In the genomic region with DNA sequence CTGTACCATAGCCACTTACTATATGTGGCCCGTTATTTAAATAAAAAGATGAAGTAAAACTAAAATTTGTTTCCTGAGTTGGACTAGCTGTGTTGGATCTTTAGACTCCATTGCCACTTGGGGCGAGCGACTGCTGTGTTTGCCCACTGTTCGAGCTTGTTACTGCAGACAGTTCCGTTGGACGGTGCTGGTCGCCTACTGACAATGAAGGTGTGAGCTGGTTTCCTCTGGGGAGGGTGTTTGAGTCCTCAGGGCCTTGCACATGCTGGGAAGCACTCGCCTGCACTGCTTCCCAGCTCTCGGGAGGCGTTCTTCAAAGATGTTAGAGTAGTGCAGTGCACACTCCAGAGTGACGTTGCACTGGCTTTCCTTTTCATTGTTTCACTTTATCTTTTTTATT, we compare ENCODE assay signal across 8 mouse cellular contexts. TPM values are rescaled to one million over a fixed set of nuclear protein-coding genes. Genes with fewer than 3 reads are reported as not detected.
DNase-seq lines count a peak whose midpoint lies in the region; ATAC-seq and TF ChIP-seq lines count a peak whose summit lies in the region.

No protein-coding gene starts in this region.

- no peaks in the 10 kb centered on the region for H3K9me3 ChIP-seq in forebrain, postnatal 0 days (ENCODE audit: low read length)
- H3K9me3 ChIP-seq in forebrain, embryonic 15.5 days: no peaks in the 10 kb centered on the region
- no peaks in the 10 kb centered on the region for H3K9me3 ChIP-seq in intestine, postnatal 0 days (ENCODE audit: control insufficient read depth)
- H3K9me3 ChIP-seq in midbrain, embryonic 15.5 days: no peaks in the 10 kb centered on the region

- H3K27ac ChIP-seq in forebrain, postnatal 0 days (ENCODE audit: low read depth, low read length): no peak overlapping the region
- no peak overlapping the region for H3K27ac ChIP-seq in forebrain, embryonic 15.5 days (replicated peaks)
- no peak overlapping the region for H3K27ac ChIP-seq in thymus, adult 2 months (ENCODE audit: control insufficient read depth, insufficient read depth, low read length)
- H3K27ac ChIP-seq in intestine, postnatal 0 days (ENCODE audit: low read depth, low read length): peak overlapping the region; percentile 63
- H3K27ac ChIP-seq in midbrain, embryonic 15.5 days: no peak overlapping the region

- H3K36me3 ChIP-seq in forebrain, postnatal 0 days (ENCODE audit: insufficient read depth): no peaks in the 10 kb centered on the region
- H3K36me3 ChIP-seq in forebrain, embryonic 15.5 days: no peaks in the 10 kb centered on the region
- H3K36me3 ChIP-seq in thymus, adult 2 months (ENCODE audit: control insufficient read depth, insufficient read depth, low read length): no peaks in the 10 kb centered on the region
- H3K36me3 ChIP-seq in intestine, postnatal 0 days (ENCODE audit: control insufficient read depth, insufficient read depth): no peaks in the 10 kb centered on the region
- no peaks in the 10 kb centered on the region for H3K36me3 ChIP-seq in midbrain, embryonic 15.5 days (replicated peaks)

- no peak for TF ChIP-seq CTCF in forebrain, postnatal 0 days (IDR thresholded peaks at IDR 0.05; ENCODE audit: low read depth)
- no peak for TF ChIP-seq CTCF in thymus, adult 2 months (IDR thresholded peaks at IDR 0.05; ENCODE audit: borderline replicate concordance, control insufficient read depth, extremely low read depth, insufficient read depth, low read length, poor library complexity)
- TF ChIP-seq CTCF in intestine, postnatal 0 days (IDR thresholded peaks at IDR 0.05; ENCODE audit: low read depth): no peak

- no peak for DNase-seq in forebrain, postnatal 0 days
- DNase-seq in thymus, adult 2 months: peak; percentile 21
- DNase-seq in thymus, adult 18-20 months: no peak
- DNase-seq in gastrocnemius, postnatal 4 days (ENCODE audit: low spot score in 2 of 2): no peak
- DNase-seq in layer of hippocampus, adult 11-12 months (ENCODE audit: low spot score): no peak

- no peak for ATAC-seq in forebrain, postnatal 0 days
- ATAC-seq in forebrain, embryonic 15.5 days (replicated peaks): no peak
- ATAC-seq in intestine, postnatal 0 days: no peak
- ATAC-seq in midbrain, embryonic 15.5 days (replicated peaks): no peak

- H3K4me2 ChIP-seq in forebrain, postnatal 0 days (ENCODE audit: low read depth): peak overlapping the region; percentile 67
- no peak overlapping the region for H3K4me2 ChIP-seq in forebrain, embryonic 15.5 days (replicated peaks)
- H3K4me2 ChIP-seq in intestine, postnatal 0 days (replicated peaks; ENCODE audit: low read depth): peak overlapping the region; percentile 67
- H3K4me2 ChIP-seq in midbrain, embryonic 15.5 days: peak overlapping the region; percentile 77; the same call in 1 of the 2 replicates

- H3K9ac ChIP-seq in forebrain, postnatal 0 days: no peak overlapping the region
- H3K9ac ChIP-seq in forebrain, embryonic 15.5 days (replicated peaks): no peak overlapping the region
- H3K9ac ChIP-seq in intestine, postnatal 0 days (ENCODE audit: low read depth, low read length): peak overlapping the region; percentile 28; the same call in 1 of the 2 replicates
- no peak overlapping the region for H3K9ac ChIP-seq in midbrain, embryonic 15.5 days

- no peaks in the 10 kb centered on the region for H3K27me3 ChIP-seq in forebrain, postnatal 0 days (ENCODE audit: insufficient read depth, low read length)
- H3K27me3 ChIP-seq in forebrain, embryonic 15.5 days: no peaks in the 10 kb centered on the region
- no peaks in the 10 kb centered on the region for H3K27me3 ChIP-seq in thymus, adult 2 months (ENCODE audit: control insufficient read depth, insufficient read depth, low read length)
- no peaks in the 10 kb centered on the region for H3K27me3 ChIP-seq in intestine, postnatal 0 days (replicated peaks; ENCODE audit: control insufficient read depth, insufficient read depth, low read length)
- H3K27me3 ChIP-seq in midbrain, embryonic 15.5 days (replicated peaks): no peaks in the 10 kb centered on the region

- H3K4me1 ChIP-seq in forebrain, postnatal 0 days (ENCODE audit: insufficient read depth): peaks cover 21% of the 10 kb centered on the region
- H3K4me1 ChIP-seq in forebrain, embryonic 15.5 days: peaks cover 38% of the 10 kb centered on the region
- peaks cover 25% of the 10 kb centered on the region for H3K4me1 ChIP-seq in thymus, adult 2 months (replicated peaks; ENCODE audit: control insufficient read depth, insufficient read depth, low read length)
- peaks cover 18% of the 10 kb centered on the region for H3K4me1 ChIP-seq in intestine, postnatal 0 days (replicated peaks; ENCODE audit: control insufficient read depth, insufficient read depth, low read length)
- peaks cover 43% of the 10 kb centered on the region for H3K4me1 ChIP-seq in midbrain, embryonic 15.5 days

- 50% methylated on average over 11 of the region's 11 CpGs for WGBS in forebrain, postnatal 0 days
- WGBS in forebrain, embryonic 15.5 days: 58% methylated on average over 11 of the region's 11 CpGs
- 14% methylated on average over 11 of the region's 11 CpGs for whole genome bisulfite sequencing in thymus, adult 2 months
- WGBS in intestine, postnatal 0 days: 15% methylated on average over 11 of the region's 11 CpGs
- WGBS in midbrain, embryonic 15.5 days: 64% methylated on average over 11 of the region's 11 CpGs

- TF ChIP-seq POLR2A in thymus, adult 2 months (IDR thresholded peaks at IDR 0.05; ENCODE audit: control insufficient read depth, extremely low read depth, insufficient read depth, low read length, poor library complexity): no peak

- peak overlapping the region; percentile 12 for H3K4me3 ChIP-seq in forebrain, postnatal 0 days (ENCODE audit: low read depth, low read length)
- H3K4me3 ChIP-seq in forebrain, embryonic 15.5 days: no peak overlapping the region
- peak overlapping the region; percentile 14 for H3K4me3 ChIP-seq in thymus, adult 2 months (ENCODE audit: control insufficient read depth, insufficient read depth, low read length)
- H3K4me3 ChIP-seq in intestine, postnatal 0 days (ENCODE audit: low read depth, low read length): peak overlapping the region; percentile 100
- no peak overlapping the region for H3K4me3 ChIP-seq in midbrain, embryonic 15.5 days

RNA-seq across cellular contexts. Expression of a gene that starts 3.7 kb away (rescaled TPM):
- total RNA-seq in forebrain, postnatal 0 days (2014; rRNA removed): 241 and 268 TPM in 2 replicates
- polyA plus RNA-seq in forebrain, postnatal 0 days (2015; fragmentation: Nextera tagmentation; extraction: Ambion mirVana): 541 and 596 TPM in 2 replicates
- polyA plus RNA-seq in forebrain, embryonic 15.5 days (2015; fragmentation: Nextera tagmentation; extraction: Ambion mirVana): 403 and 418 TPM in 2 replicates
- polyA plus RNA-seq in thymus, adult 2 months (2012; rRNA removed): 263 and 279 TPM in 2 replicates
- polyA plus RNA-seq in intestine, postnatal 0 days (2015; fragmentation: Nextera tagmentation; extraction: Ambion mirVana): 528 and 529 TPM in 2 replicates
- polyA plus RNA-seq in midbrain, embryonic 15.5 days (2015; fragmentation: Nextera tagmentation; extraction: Ambion mirVana): 396 and 398 TPM in 2 replicates
- total RNA-seq in gastrocnemius, postnatal 4 days (2021): 100 to 1,000 TPM; 140 to 145 TPM

RNA-seq across cellular contexts. Expression of a gene that starts 38.7 kb away (rescaled TPM):
- total RNA-seq in forebrain, postnatal 0 days (2014; rRNA removed): not detected in 2 replicates
- 0.21 TPM in 1 of 2 replicates, not detected in the other for polyA plus RNA-seq in forebrain, postnatal 0 days (2015; fragmentation: Nextera tagmentation; extraction: Ambion mirVana)
- polyA plus RNA-seq in forebrain, embryonic 15.5 days (2015; fragmentation: Nextera tagmentation; extraction: Ambion mirVana): 0.34 TPM in 1 of 2 replicates, not detected in the other
- polyA plus RNA-seq in thymus, adult 2 months (2012; rRNA removed): 0.40 and 1.3 TPM in 2 replicates
- polyA plus RNA-seq in intestine, postnatal 0 days (2015; fragmentation: Nextera tagmentation; extraction: Ambion mirVana): 0.78 and 0.93 TPM in 2 replicates
- polyA plus RNA-seq in midbrain, embryonic 15.5 days (2015; fragmentation: Nextera tagmentation; extraction: Ambion mirVana): 0.15 and 0.17 TPM in 2 replicates
- total RNA-seq in gastrocnemius, postnatal 4 days (2021): not detected

RNA-seq across cellular contexts. Expression of a gene that starts 44.9 kb away (rescaled TPM):
- total RNA-seq in forebrain, postnatal 0 days (2014; rRNA removed): 160 and 179 TPM in 2 replicates
- 211 and 215 TPM in 2 replicates for polyA plus RNA-seq in forebrain, postnatal 0 days (2015; fragmentation: Nextera tagmentation; extraction: Ambion mirVana)
- polyA plus RNA-seq in forebrain, embryonic 15.5 days (2015; fragmentation: Nextera tagmentation; extraction: Ambion mirVana): 211 and 214 TPM in 2 replicates
- polyA plus RNA-seq in thymus, adult 2 months (2012; rRNA removed): 183 and 201 TPM in 2 replicates
- polyA plus RNA-seq in intestine, postnatal 0 days (2015; fragmentation: Nextera tagmentation; extraction: Ambion mirVana): 130 and 136 TPM in 2 replicates
- polyA plus RNA-seq in midbrain, embryonic 15.5 days (2015; fragmentation: Nextera tagmentation; extraction: Ambion mirVana): 217 and 229 TPM in 2 replicates
- 100 to 1,000 TPM; 113 to 117 TPM for total RNA-seq in gastrocnemius, postnatal 4 days (2021)

RNA-seq across cellular contexts. Expression of a gene that starts 45.1 kb away (rescaled TPM):
- total RNA-seq in forebrain, postnatal 0 days (2014; rRNA removed): 57.5 and 64.5 TPM in 2 replicates
- 112 and 128 TPM in 2 replicates for polyA plus RNA-seq in forebrain, postnatal 0 days (2015; fragmentation: Nextera tagmentation; extraction: Ambion mirVana)
- 99.2 and 104 TPM in 2 replicates for polyA plus RNA-seq in forebrain, embryonic 15.5 days (2015; fragmentation: Nextera tagmentation; extraction: Ambion mirVana)
- polyA plus RNA-seq in thymus, adult 2 months (2012; rRNA removed): 41.1 and 50.1 TPM in 2 replicates
- 103 and 107 TPM in 2 replicates for polyA plus RNA-seq in intestine, postnatal 0 days (2015; fragmentation: Nextera tagmentation; extraction: Ambion mirVana)
- polyA plus RNA-seq in midbrain, embryonic 15.5 days (2015; fragmentation: Nextera tagmentation; extraction: Ambion mirVana): 114 and 117 TPM in 2 replicates
- 10 to 100 TPM; 83.8 to 91.1 TPM for total RNA-seq in gastrocnemius, postnatal 4 days (2021)

RNA-seq across cellular contexts. Expression of a gene that starts 45.2 kb away (rescaled TPM):
- not detected in 2 replicates for total RNA-seq in forebrain, postnatal 0 days (2014; rRNA removed)
- not detected in 2 replicates for polyA plus RNA-seq in forebrain, postnatal 0 days (2015; fragmentation: Nextera tagmentation; extraction: Ambion mirVana)
- not detected in 2 replicates for polyA plus RNA-seq in forebrain, embryonic 15.5 days (2015; fragmentation: Nextera tagmentation; extraction: Ambion mirVana)
- polyA plus RNA-seq in thymus, adult 2 months (2012; rRNA removed): not detected in 2 replicates
- not detected in 2 replicates for polyA plus RNA-seq in intestine, postnatal 0 days (2015; fragmentation: Nextera tagmentation; extraction: Ambion mirVana)
- not detected in 2 replicates for polyA plus RNA-seq in midbrain, embryonic 15.5 days (2015; fragmentation: Nextera tagmentation; extraction: Ambion mirVana)
- total RNA-seq in gastrocnemius, postnatal 4 days (2021): not detected

Comparison
In these comparisons a context has a peak if more than half of its experiments do, and no peak if none do; other contexts are left out.
1. H3K4me3 ChIP-seq: peak in forebrain, postnatal 0 days (single experiment), thymus, adult 2 months (single experiment) and intestine, postnatal 0 days (single experiment); none in forebrain, embryonic 15.5 days (single experiment) and midbrain, embryonic 15.5 days (single experiment).